In the genomic region with DNA sequence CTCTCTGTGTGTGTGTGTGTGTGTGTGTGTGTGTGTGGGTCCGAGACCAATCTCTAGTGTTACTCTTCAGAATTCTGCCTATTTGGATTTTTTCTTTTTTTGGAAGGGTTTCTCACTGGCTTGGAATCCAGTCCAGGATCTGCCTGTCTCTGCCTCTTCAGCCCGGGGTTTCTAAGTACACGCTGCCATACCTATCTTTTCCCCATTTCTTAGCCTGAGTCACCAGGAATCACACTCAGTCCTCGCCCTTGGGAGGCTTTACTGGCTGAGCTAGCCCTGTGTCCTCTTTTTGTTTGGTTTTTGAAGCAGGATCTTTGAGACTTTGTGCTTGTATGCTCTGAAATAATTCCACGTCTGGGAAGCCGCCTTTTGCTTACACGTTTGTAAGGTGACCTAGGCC, we compare ENCODE assay signal across 14 mouse cellular contexts. TPM values are rescaled to one million over a fixed set of nuclear protein-coding genes. Genes with fewer than 3 reads are reported as not detected.
A peak's percentile ranks its signal among the peaks of the same experiment; 100 is the strongest.
DNase-seq lines count a peak whose midpoint lies in the region; ATAC-seq and TF ChIP-seq lines count a peak whose summit lies in the region.
"Had no signal": no experiment of that assay in that cellular context is flagged by ENCODE, and none has a peak within 500 bp of the region (broad histone marks: within the 10 kb centered on the region; RNA-seq: fewer than 3 reads in every experiment).

No protein-coding gene starts in this region.

- H3K27me3 ChIP-seq in hindbrain, embryonic 10.5 days (ENCODE audit: insufficient read depth, poor library complexity, severe bottlenecking), result no peaks in the 10 kb centered on the region
- H3K27me3 ChIP-seq in midbrain, embryonic 12.5 days, result no peaks in the 10 kb centered on the region
- H3K27me3 ChIP-seq in stomach, embryonic 15.5 days (replicated peaks), result no peaks in the 10 kb centered on the region
- H3K27me3 ChIP-seq: embryonic facial prominence, embryonic 15.5 days; lung, embryonic 15.5 days had no signal

- no peak overlapping the region for H3K4me3 ChIP-seq in layer of hippocampus, adult 2 months
- no peak overlapping the region for H3K4me3 ChIP-seq in hindbrain, embryonic 10.5 days
- no peak overlapping the region for H3K4me3 ChIP-seq in midbrain, embryonic 12.5 days
- H3K4me3 ChIP-seq in stomach, embryonic 15.5 days (replicated peaks), result no peak overlapping the region
- H3K4me3 ChIP-seq: embryonic facial prominence, embryonic 15.5 days; heart, adult 2 months; lung, embryonic 15.5 days had no signal

- DNase-seq in layer of hippocampus, adult 2 months (ENCODE audit: low spot score in 2 of 2), result no peak
- no peak for DNase-seq in layer of hippocampus, adult 9-11 months
- DNase-seq in hindbrain, embryonic 10.5 days (ENCODE audit: low spot score), result no peak
- DNase-seq in layer of hippocampus, adult 9-10 months (ENCODE audit: low spot score), result no peak
- no peak for DNase-seq in cerebellum, adult 18-20 months
- no peak for DNase-seq in ovary, postnatal 36 days (ENCODE audit: low spot score)
- DNase-seq: heart, adult 2 months; heart, postnatal 14 days; kidney, adult 2 months had no signal

- peaks cover 28% of the 10 kb centered on the region for H3K4me1 ChIP-seq in hindbrain, embryonic 10.5 days (replicated peaks)
- peaks cover 36% of the 10 kb centered on the region for H3K4me1 ChIP-seq in midbrain, embryonic 12.5 days
- peaks cover 15% of the 10 kb centered on the region; the same call in 1 of the 2 replicates for H3K4me1 ChIP-seq in stomach, embryonic 15.5 days

- 84% methylated on average over 7 of the region's 7 CpGs for WGBS in hindbrain, embryonic 10.5 days
- WGBS in midbrain, embryonic 12.5 days, result 79% methylated on average over 7 of the region's 7 CpGs
- whole genome bisulfite sequencing in stomach, embryonic 15.5 days, result 65% methylated on average over 7 of the region's 7 CpGs

- TF ChIP-seq CTCF in layer of hippocampus, adult 2 months (conservative IDR thresholded peaks at IDR 0.05), result no peak

- H3K9ac ChIP-seq in midbrain, embryonic 12.5 days (replicated peaks), result no peak overlapping the region
- H3K9ac ChIP-seq in stomach, embryonic 15.5 days, result no peak overlapping the region
- H3K9ac ChIP-seq: embryonic facial prominence, embryonic 15.5 days; lung, embryonic 15.5 days had no signal

- H3K4me2 ChIP-seq in midbrain, embryonic 12.5 days (replicated peaks), result no peak overlapping the region
- no peak overlapping the region for H3K4me2 ChIP-seq in stomach, embryonic 15.5 days
- H3K4me2 ChIP-seq: embryonic facial prominence, embryonic 15.5 days; lung, embryonic 15.5 days had no signal

- no peaks in the 10 kb centered on the region for H3K9me3 ChIP-seq in hindbrain, embryonic 10.5 days
- H3K9me3 ChIP-seq in midbrain, embryonic 12.5 days, result no peaks in the 10 kb centered on the region
- H3K9me3 ChIP-seq in stomach, embryonic 15.5 days, result no peaks in the 10 kb centered on the region
- H3K9me3 ChIP-seq: embryonic facial prominence, embryonic 15.5 days; lung, embryonic 15.5 days had no signal

- H3K36me3 ChIP-seq in hindbrain, embryonic 10.5 days, result peaks cover 67% of the 10 kb centered on the region
- H3K36me3 ChIP-seq in midbrain, embryonic 12.5 days, result peaks cover 40% of the 10 kb centered on the region
- H3K36me3 ChIP-seq in stomach, embryonic 15.5 days, result no peaks in the 10 kb centered on the region
- H3K36me3 ChIP-seq: embryonic facial prominence, embryonic 15.5 days; lung, embryonic 15.5 days had no signal

- ATAC-seq in midbrain, embryonic 12.5 days (ENCODE audit: low FRiP score, low read depth), result no peak
- no peak for ATAC-seq in stomach, embryonic 15.5 days (ENCODE audit: insufficient read depth, low FRiP score, low read depth)

- H3K27ac ChIP-seq in layer of hippocampus, adult 2 months, result peak overlapping the region; percentile 90
- H3K27ac ChIP-seq in hindbrain, embryonic 10.5 days, result peak overlapping the region; percentile 79
- peak overlapping the region; percentile 75 for H3K27ac ChIP-seq in midbrain, embryonic 12.5 days (replicated peaks)
- peak overlapping the region; percentile 48; the same call in 1 of the 2 replicates for H3K27ac ChIP-seq in stomach, embryonic 15.5 days
- H3K27ac ChIP-seq: embryonic facial prominence, embryonic 15.5 days; heart, adult 2 months; lung, embryonic 15.5 days had no signal

RNA-seq across cellular contexts. Expression of a gene that starts 31.6 kb away (rescaled TPM):
- 100 to 1,000 TPM; 146 to 148 TPM for total RNA-seq in layer of hippocampus, adult 2 months (2021)
- 31.4 and 32.4 TPM in 2 replicates for polyA plus RNA-seq in hindbrain, embryonic 10.5 days (2016; fragmentation: Nextera tagmentation; extraction: Ambion mirVana)
- polyA plus RNA-seq in midbrain, embryonic 12.5 days (2016; fragmentation: Nextera tagmentation; extraction: Ambion mirVana), result 29.8 and 30.5 TPM in 2 replicates
- polyA plus RNA-seq in stomach, embryonic 15.5 days (2015; fragmentation: Nextera tagmentation; extraction: Ambion mirVana), result 7.6 and 8.5 TPM in 2 replicates
- total RNA-seq: common myeloid progenitor, adult 5-6 weeks had no signal
